Mouse (Mus musculus) spleen, adult 2 months (tissue): ENCODE data around the gene Tmem131l. TPM values are rescaled to one million over a fixed set of nuclear protein-coding genes. Genes with fewer than 3 reads are reported as not detected.
A peak's percentile ranks its signal among the peaks of the same experiment; 100 is the strongest.

Experiments used
- DNase-seq, 2 experiments: peaks; one replicate each; pipeline versions ENCODE4 v3.0.0 to v3.0.0-alpha.2; 2012 to 2021; ENCODE audit warnings: low spot score in 2 of 2, low read depth in 1 of 2
- H3K27ac ChIP-seq: fragments of 200-500 bp; 2 replicates; pipeline ENCODE4 v1.5.1; 2012; ENCODE audit warnings: low read length, inconsistent platforms; ENCODE audit not compliant: insufficient read depth
- H3K27me3 ChIP-seq: fragments of 200-500 bp; 2 replicates; pipeline ENCODE4 v1.6.1; 2012; ENCODE audit warnings: mild to moderate bottlenecking, moderate library complexity, low read length, inconsistent platforms; ENCODE audit not compliant: control insufficient read depth, insufficient read depth
- H3K36me3 ChIP-seq: fragments of 200-500 bp; 2 replicates; pipeline ENCODE4 v1.6.1; 2012; ENCODE audit warnings: mild to moderate bottlenecking, low read length, inconsistent platforms; ENCODE audit not compliant: control insufficient read depth, insufficient read depth
- H3K4me1 ChIP-seq: fragments of 200-500 bp; 2 replicates; pipeline ENCODE4 v1.6.1; 2011; ENCODE audit warnings: inconsistent platforms; ENCODE audit not compliant: control insufficient read depth, insufficient read depth, insufficient read length
- H3K4me3 ChIP-seq: fragments of 200-500 bp; 2 replicates; pipeline ENCODE4 v1.5.1; 2011; ENCODE audit warnings: mild to moderate bottlenecking, inconsistent platforms; ENCODE audit not compliant: insufficient read depth, insufficient read length; ENCODE audit errors: extremely low read depth
- CTCF ChIP-seq: fragments of 200-500 bp; IDR thresholded peaks from 2 replicates; pipeline ENCODE4 v1.5.1; 2011; ENCODE audit warnings: mild to moderate bottlenecking, inconsistent platforms; ENCODE audit not compliant: insufficient read depth, insufficient read length, insufficient replicate concordance; ENCODE audit errors: extremely low read depth
- POLR2A ChIP-seq: fragments of 200-500 bp; IDR thresholded peaks from 2 replicates; pipeline ENCODE4 v1.6.1; 2011; ENCODE audit warnings: low read depth, low read length, inconsistent platforms
- WGBS: fragments of 180-500 bp; shearing (Covaris S2); methylation state at CpG from one replicate; pipeline ENCODE4 v1.1.7; 2018; 5-methylcytosine and 5-hydroxymethylcytosine counted together
- polyA plus RNA-seq: library from polyadenylated mRNA; depleted of rRNA; stranded (reverse); fragments of >200 nt; gene quantifications from 2 replicates; pipeline ENCODE4 v1.2.3, GENCODE M21; 2012

The Tmem131l gene
- polyA plus RNA-seq, 1 experiment = 116 TPM

GRCm38 (mm10) chr3:84048729-84049175 lies 8.8 kb upstream of the Tmem131l start:
- no peak for TF ChIP-seq CTCF
- TF ChIP-seq POLR2A = no peak
- DNase-seq = no peak
- Histone ChIP-seq H3K27ac (no peak overlapping the region), H3K4me3 (no peak overlapping the region), H3K36me3 (no peaks in the 10 kb centered on the region), H3K4me1 (peaks cover 4% of the 10 kb centered on the region; the same call in 1 of the 2 replicates), H3K27me3 (no peaks in the 10 kb centered on the region)
- WGBS = 82% methylated on average over 9 of the region's 9 CpGs

GRCm38 (mm10) chr3:84046206-84046605 lies 6.2 kb upstream of the Tmem131l start:
- H3K27ac ChIP-seq = peak overlapping the region; percentile 41; the same call in 1 of the 2 replicates
- no peaks in the 10 kb centered on the region for H3K27me3 ChIP-seq
- H3K4me3 ChIP-seq = no peak overlapping the region
- no peaks in the 10 kb centered on the region for H3K36me3 ChIP-seq
- 26% methylated on average over 8 of the region's 8 CpGs for WGBS
- no peak for TF ChIP-seq POLR2A
- peak in 1 of 2 experiments; percentile 30 for DNase-seq
- H3K4me1 ChIP-seq = peaks cover 7% of the 10 kb centered on the region

- no peak for DNase-seq
- H3K27me3 ChIP-seq = no peaks in the 10 kb centered on the region
- peaks cover 11% of the 10 kb centered on the region for H3K4me1 ChIP-seq
- no peaks in the 10 kb centered on the region for H3K36me3 ChIP-seq
- 45% methylated on average over 8 of the region's 8 CpGs for WGBS
- H3K4me3 ChIP-seq = no peak overlapping the region
- H3K27ac ChIP-seq = no peak overlapping the region
- TF ChIP-seq CTCF (no peak), POLR2A (no peak)
Observed at GRCm38 (mm10) chr3:84041739-84042138, 1.8 kb upstream of the Tmem131l start.

- H3K36me3 ChIP-seq = peaks cover 1% of the 10 kb centered on the region; the same call in 1 of the 2 replicates
- H3K27me3 ChIP-seq = no peaks in the 10 kb centered on the region
- H3K27ac ChIP-seq = peak overlapping the region; percentile 100
- H3K4me3 ChIP-seq = peak overlapping the region; percentile 92
- TF ChIP-seq CTCF = no peak
- TF ChIP-seq POLR2A = no peak
- peak; percentile 61 to 80 for DNase-seq
- H3K4me1 ChIP-seq = peaks cover 11% of the 10 kb centered on the region
- under 1% methylated on average over 23 of the region's 23 CpGs for WGBS
Observed at GRCm38 (mm10) chr3:84040476-84041082, 604 bp upstream of the Tmem131l start.

- H3K27ac ChIP-seq = peak overlapping the region; percentile 98
- H3K4me3 ChIP-seq = peak overlapping the region; percentile 99
- H3K27me3 ChIP-seq = no peaks in the 10 kb centered on the region
- peak; percentile 91 to 94 for DNase-seq
- TF ChIP-seq CTCF = no peak
- TF ChIP-seq POLR2A = peak; percentile 27; the same call in 1 of the 2 replicates
- peaks cover 20% of the 10 kb centered on the region for H3K4me1 ChIP-seq
- H3K36me3 ChIP-seq = peaks cover 1% of the 10 kb centered on the region; the same call in 1 of the 2 replicates
- WGBS = under 1% methylated on average over 42 of the region's 42 CpGs
Observed at GRCm38 (mm10) chr3:84038981-84039645, 862 bp downstream of the Tmem131l start.

GRCm38 (mm10) chr3:84038126-84038525 lies 1.8 kb downstream of the Tmem131l start:
- Histone ChIP-seq H3K27me3 (no peaks in the 10 kb centered on the region), H3K4me3 (peak overlapping the region; percentile 12; the same call in 1 of the 2 replicates), H3K27ac (no peak overlapping the region), H3K4me1 (peaks cover 20% of the 10 kb centered on the region), H3K36me3 (peaks cover 1% of the 10 kb centered on the region; the same call in 1 of the 2 replicates)
- TF ChIP-seq POLR2A = no peak
- TF ChIP-seq CTCF = no peak
- WGBS = 32% methylated on average over 1 of the region's 1 CpGs
- no peak for DNase-seq

GRCm38 (mm10) chr3:84037536-84037935 lies 2.4 kb downstream of the Tmem131l start:
- Histone ChIP-seq H3K27ac (peak overlapping the region; percentile 4; the same call in 1 of the 2 replicates), H3K4me1 (peaks cover 22% of the 10 kb centered on the region), H3K4me3 (no peak overlapping the region; the same call in 1 of the 2 replicates), H3K27me3 (no peaks in the 10 kb centered on the region), H3K36me3 (peaks cover 1% of the 10 kb centered on the region; the same call in 1 of the 2 replicates)
- no peak for DNase-seq
- TF ChIP-seq POLR2A = no peak
- no peak for TF ChIP-seq CTCF
- WGBS = 74% methylated on average over 3 of the region's 3 CpGs
